Mouse (Mus musculus) stomach, embryonic 14.5 days (tissue): ENCODE results near the gene Mrpl4. TPM values are rescaled to one million over a fixed set of nuclear protein-coding genes. Genes with fewer than 3 reads are reported as not detected.

Experiments
- ATAC-seq: fragments of 200-750 bp; cut with Nextera tagmentation; 2 replicates; pipeline ENCODE4 v1.8.0; 2017; ENCODE audit warnings: low read depth, moderate TSS enrichment; ENCODE audit not compliant: insufficient number of reproducible peaks, insufficient read depth, low FRiP score
- H3K27ac ChIP-seq: fragments of 300-500 bp; sonication (generic); 2 replicates; pipeline ENCODE4 v1.5.1; 2014; ENCODE audit warnings: mild to moderate bottlenecking, low read length, moderate library complexity, mixed read lengths
- H3K27me3 ChIP-seq: fragments of 300-500 bp; sonication (generic); 2 replicates; pipeline ENCODE4 v1.6.1; 2014; ENCODE audit warnings: low read length, control low read depth, mixed read lengths; ENCODE audit not compliant: control insufficient read depth, insufficient read depth
- H3K36me3 ChIP-seq: fragments of 300-500 bp; sonication (generic); 2 replicates; pipeline ENCODE4 v1.6.1; 2014; ENCODE audit warnings: mild to moderate bottlenecking, control low read depth, low read length, moderate library complexity, mixed read lengths; ENCODE audit not compliant: control insufficient read depth, insufficient read depth
- H3K4me1 ChIP-seq: fragments of 300-500 bp; sonication (generic); 2 replicates; pipeline ENCODE4 v1.6.1; 2014; ENCODE audit warnings: low read length, control low read depth, mixed read lengths; ENCODE audit not compliant: control insufficient read depth, insufficient read depth
- H3K4me2 ChIP-seq: fragments of 300-500 bp; sonication (generic); replicated peaks from 2 replicates; pipeline ENCODE4 v1.6.1; 2014; ENCODE audit warnings: low read depth, low read length, control low read depth
- H3K4me3 ChIP-seq: fragments of 300-500 bp; sonication (generic); 2 replicates; pipeline ENCODE4 v1.5.1; 2014; ENCODE audit warnings: low read depth, low read length, control low read depth
- H3K9ac ChIP-seq: fragments of 300-500 bp; sonication (generic); replicated peaks from 2 replicates; pipeline ENCODE4 v1.6.1; 2014; ENCODE audit warnings: low read depth, mild to moderate bottlenecking, control low read depth, low read length, moderate library complexity, mixed read lengths
- H3K9me3 ChIP-seq: fragments of 300-500 bp; sonication (generic); 2 replicates; pipeline ENCODE4 v1.6.1; 2016; ENCODE audit warnings: low read depth, low read length, control low read depth; ENCODE audit not compliant: control insufficient read depth
- WGBS: fragments of 180-500 bp; shearing (Covaris S2); extraction: QIAGEN DNeasy Blood & Tissue Kit; methylation state at CpG from one replicate; pipeline ENCODE4 v1.1.7; 2014; 5-methylcytosine and 5-hydroxymethylcytosine counted together
- polyA plus RNA-seq: library from polyadenylated mRNA; unstranded; fragments of >200 nt; fragmentation: Nextera tagmentation; extraction: Ambion mirVana; gene quantifications from 2 replicates; pipeline ENCODE4 v1.2.1, GENCODE M21; 2014

Gene Mrpl4
- polyA plus RNA-seq, 1 experiment from 2014 or later = 150 TPM

DNA sequence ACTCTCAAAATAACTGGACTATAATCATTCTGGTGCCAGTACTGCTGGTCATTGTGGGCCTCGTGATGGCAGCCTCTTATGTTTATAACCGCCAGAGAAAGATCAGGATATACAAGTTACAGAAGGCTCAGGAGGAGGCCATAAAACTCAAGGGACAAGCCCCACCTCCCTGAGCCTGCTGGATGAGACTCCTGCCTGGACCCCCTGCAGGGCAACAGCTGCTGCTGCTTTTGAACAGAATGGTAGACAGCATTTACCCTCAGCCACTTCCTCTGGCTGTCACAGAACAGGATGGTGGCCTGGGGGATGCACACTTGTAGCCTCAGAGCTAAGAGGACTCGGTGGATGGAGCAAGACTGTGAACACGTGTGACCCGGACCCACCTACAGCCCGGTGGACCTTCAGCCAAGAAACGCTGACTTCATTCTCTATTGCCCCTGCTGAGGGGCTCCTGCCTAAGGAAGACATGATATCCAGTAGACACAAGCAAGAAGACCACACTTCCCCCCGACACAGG, 25.3 kb downstream of the Mrpl4 start:
- ATAC-seq = no peak
- Histone ChIP-seq H3K4me3 (no peak overlapping the region), H3K4me2 (no peak overlapping the region), H3K27ac (no peak overlapping the region), H3K36me3 (no peaks in the 10 kb centered on the region), H3K9me3 (no peaks in the 10 kb centered on the region), H3K9ac (no peak overlapping the region), H3K4me1 (peaks cover 22% of the 10 kb centered on the region), H3K27me3 (peaks cover 16% of the 10 kb centered on the region)
- WGBS = 57% methylated on average over 8 of the region's 8 CpGs

- ATAC-seq = no peak
- H3K9me3 ChIP-seq = no peaks in the 10 kb centered on the region
- no peak overlapping the region for H3K9ac ChIP-seq
- H3K4me2 ChIP-seq = no peak overlapping the region
- H3K4me3 ChIP-seq = no peak overlapping the region
- H3K27ac ChIP-seq = no peak overlapping the region
- peaks cover 21% of the 10 kb centered on the region for H3K27me3 ChIP-seq
- peaks cover 25% of the 10 kb centered on the region for H3K4me1 ChIP-seq
- no peaks in the 10 kb centered on the region for H3K36me3 ChIP-seq
- WGBS = 72% methylated on average over 6 of the region's 6 CpGs
Observed at GRCm38 (mm10) chr9:21028560-21029110, 26.1 kb downstream of the Mrpl4 start.

DNA sequence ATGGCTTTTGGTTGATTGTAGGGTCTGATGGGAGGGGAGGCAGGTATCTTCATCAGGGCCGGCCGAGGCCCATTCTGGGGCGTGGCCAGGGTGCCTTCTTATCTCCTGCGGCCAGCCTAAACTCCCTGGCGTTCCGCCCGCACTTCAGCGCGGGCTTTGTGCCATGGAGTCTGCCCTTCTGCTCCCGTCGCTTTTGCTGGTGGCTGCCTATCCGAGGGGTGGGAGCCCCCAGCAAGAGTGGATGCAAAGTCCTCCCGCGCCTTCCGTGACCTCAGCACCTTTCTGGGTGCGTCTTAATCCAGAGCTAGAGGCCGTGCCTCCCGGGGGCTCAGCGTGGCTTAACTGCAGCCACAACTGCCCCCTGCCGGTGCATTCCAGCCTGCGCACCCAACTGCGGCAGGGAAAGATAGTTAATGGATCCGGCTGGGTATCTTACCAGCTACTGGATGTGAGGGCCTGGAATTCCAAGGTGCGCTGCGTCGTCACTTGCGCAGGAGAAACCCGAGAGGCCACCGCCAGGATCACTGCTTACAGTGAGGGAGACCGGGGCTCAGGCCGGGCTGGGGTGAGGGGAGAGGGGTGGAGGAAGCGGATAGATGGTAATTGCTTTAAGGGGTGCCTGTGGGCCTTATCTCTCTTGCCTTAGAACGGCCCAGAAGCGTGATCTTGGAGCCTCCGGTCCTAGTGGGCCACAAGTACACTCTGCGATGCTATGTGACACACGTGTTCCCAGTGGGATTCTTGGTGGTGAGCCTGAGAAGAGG, 26.9 kb downstream of the Mrpl4 start, which contains the start of gene Icam4:
Icam4 (plus strand) TSS at position 83 of the 764 bp plus-strand sequence.
- Histone ChIP-seq H3K9ac (no peak within 1 kb of the TSS; the same call in 1 of the 2 replicates), H3K4me1 (peaks cover 26% of the 10 kb centered on the region), H3K27me3 (peaks cover 26% of the 10 kb centered on the region), H3K36me3 (no peaks in the 10 kb centered on the region), H3K4me2 (peak within 1 kb of the TSS; percentile 89), H3K9me3 (no peaks in the 10 kb centered on the region), H3K4me3 (peak within 1 kb of the TSS; percentile 24), H3K27ac (no peak within 1 kb of the TSS)
- 3% methylated on average over 37 of the region's 37 CpGs for WGBS
- peak; percentile 21 for ATAC-seq

DNA sequence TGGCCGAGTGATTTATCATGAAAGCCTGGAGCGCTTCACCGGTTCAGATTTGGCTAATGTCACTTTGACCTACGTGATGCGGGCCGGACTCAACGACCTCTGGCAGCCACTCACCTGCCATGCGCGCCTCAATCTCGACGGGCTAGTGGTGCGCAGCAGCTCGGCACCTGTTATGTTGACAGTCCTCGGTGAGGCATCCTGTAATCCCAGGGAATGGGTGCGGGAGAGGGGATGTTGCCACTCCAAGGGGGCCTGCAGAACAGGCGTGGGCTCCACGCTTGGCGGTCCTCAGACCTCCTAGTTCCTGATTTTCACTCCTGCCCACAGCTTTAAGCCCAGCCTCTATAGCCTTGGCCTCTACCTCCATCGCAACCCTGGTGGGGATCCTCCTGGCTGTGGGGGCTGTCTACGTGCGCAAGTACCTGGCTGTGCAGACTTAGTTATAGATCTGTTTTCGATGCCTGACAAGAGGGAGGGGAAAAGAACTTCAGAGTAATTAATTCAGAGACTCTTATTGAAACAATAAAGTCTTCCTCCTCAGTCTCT, 27.6 kb downstream of the Mrpl4 start:
- H3K27me3 ChIP-seq = peaks cover 33% of the 10 kb centered on the region
- WGBS = 20% methylated on average over 22 of the region's 22 CpGs
- H3K9ac ChIP-seq = no peak overlapping the region
- H3K36me3 ChIP-seq = no peaks in the 10 kb centered on the region
- H3K9me3 ChIP-seq = no peaks in the 10 kb centered on the region
- H3K27ac ChIP-seq = no peak overlapping the region
- ATAC-seq = no peak
- H3K4me2 ChIP-seq = peak overlapping the region; percentile 89
- peaks cover 30% of the 10 kb centered on the region for H3K4me1 ChIP-seq
- peak overlapping the region; percentile 42; the same call in 1 of the 2 replicates for H3K4me3 ChIP-seq

DNA sequence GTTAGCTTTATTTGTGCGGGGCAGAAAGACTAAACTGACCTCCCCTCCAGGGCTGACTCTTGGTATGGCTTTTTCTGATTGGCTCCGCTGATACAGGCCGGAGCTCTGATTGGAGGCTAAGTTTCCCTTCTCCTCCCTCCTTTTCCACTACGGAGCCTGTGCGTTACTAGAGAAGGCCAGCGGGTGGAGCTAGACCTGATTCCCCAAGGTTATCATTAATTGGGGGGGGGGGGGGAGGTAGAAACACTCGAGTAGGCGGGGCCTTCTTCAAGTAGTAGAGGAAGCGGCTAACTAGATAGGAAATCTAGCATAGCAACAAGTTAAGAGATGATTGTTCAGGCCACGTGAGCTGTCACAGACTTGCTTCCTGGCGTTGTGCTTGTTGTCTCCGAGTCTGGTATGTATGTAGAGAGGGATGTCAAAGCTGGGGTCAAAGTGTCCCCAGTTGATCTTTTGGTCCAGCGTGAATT, 28.3 kb downstream of the Mrpl4 start:
- peak; percentile 71 for ATAC-seq
- Histone ChIP-seq H3K27me3 (peaks cover 40% of the 10 kb centered on the region), H3K9me3 (no peaks in the 10 kb centered on the region), H3K9ac (no peak overlapping the region), H3K4me1 (peaks cover 30% of the 10 kb centered on the region), H3K36me3 (no peaks in the 10 kb centered on the region), H3K4me2 (peak overlapping the region; percentile 89), H3K27ac (no peak overlapping the region), H3K4me3 (peak overlapping the region; percentile 42)
- 1% methylated on average over 13 of the region's 13 CpGs for WGBS

DNA sequence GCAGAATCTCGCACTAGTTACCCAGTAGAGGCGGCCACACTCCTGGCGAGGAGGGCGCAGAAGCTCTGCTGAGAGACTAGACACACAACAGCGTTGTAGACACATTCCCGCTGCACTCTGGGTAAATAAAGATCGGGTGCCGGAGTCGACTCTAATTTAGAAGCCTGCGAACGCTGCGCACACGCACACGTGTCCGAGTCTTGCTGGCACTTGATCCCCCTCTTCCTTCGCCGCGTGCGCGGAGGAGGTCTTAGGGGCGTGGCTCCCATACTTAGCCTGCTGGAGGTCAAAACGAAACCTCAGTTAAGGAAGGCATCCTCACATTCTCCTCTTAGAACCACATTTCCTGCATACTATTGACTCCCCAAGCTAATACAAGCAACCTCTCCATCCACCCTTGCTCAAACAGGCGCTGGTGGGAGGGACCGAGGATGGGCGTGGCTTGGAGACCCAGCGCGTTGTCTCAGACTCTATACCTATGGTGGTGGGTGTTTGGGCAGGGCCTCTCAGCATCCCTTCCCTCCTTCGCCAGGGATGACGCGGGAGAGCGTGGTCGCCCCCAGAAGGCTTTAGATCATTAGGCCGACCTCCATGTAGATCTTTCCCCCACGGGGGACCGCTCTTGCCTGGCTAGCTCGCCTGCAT, 28.8 kb downstream of the Mrpl4 start:
- WGBS = under 1% methylated on average over 36 of the region's 36 CpGs
- no peak overlapping the region for H3K9ac ChIP-seq

GRCm38 (mm10) chr9:21031896-21032351, 29.4 kb downstream of the Mrpl4 start, which contains the start of gene Icam5:
Gene Icam5 (plus strand): TSS chr9:21032073.
- H3K36me3 ChIP-seq = no peaks in the 10 kb centered on the region
- H3K4me3 ChIP-seq = peak within 1 kb of the TSS; percentile 42
- H3K9ac ChIP-seq = no peak within 1 kb of the TSS; the same call in 1 of the 2 replicates
- peaks cover 30% of the 10 kb centered on the region for H3K4me1 ChIP-seq
- WGBS = under 1% methylated on average over 34 of the region's 35 CpGs
- no peak within 1 kb of the TSS for H3K27ac ChIP-seq
- no peak for ATAC-seq
- H3K4me2 ChIP-seq = peak within 1 kb of the TSS; percentile 95
- peaks cover 51% of the 10 kb centered on the region for H3K27me3 ChIP-seq
- no peaks in the 10 kb centered on the region for H3K9me3 ChIP-seq

More for the DNA sequence above, 28.8 kb downstream of the Mrpl4 start:
- no peak overlapping the region for H3K27ac ChIP-seq
- H3K9me3 ChIP-seq = no peaks in the 10 kb centered on the region
- peaks cover 30% of the 10 kb centered on the region for H3K4me1 ChIP-seq
- no peaks in the 10 kb centered on the region for H3K36me3 ChIP-seq
- peak overlapping the region; percentile 42 for H3K4me3 ChIP-seq
- ATAC-seq = no peak
- H3K4me2 ChIP-seq = peak overlapping the region; percentile 89
- H3K27me3 ChIP-seq = peaks cover 45% of the 10 kb centered on the region

DNA sequence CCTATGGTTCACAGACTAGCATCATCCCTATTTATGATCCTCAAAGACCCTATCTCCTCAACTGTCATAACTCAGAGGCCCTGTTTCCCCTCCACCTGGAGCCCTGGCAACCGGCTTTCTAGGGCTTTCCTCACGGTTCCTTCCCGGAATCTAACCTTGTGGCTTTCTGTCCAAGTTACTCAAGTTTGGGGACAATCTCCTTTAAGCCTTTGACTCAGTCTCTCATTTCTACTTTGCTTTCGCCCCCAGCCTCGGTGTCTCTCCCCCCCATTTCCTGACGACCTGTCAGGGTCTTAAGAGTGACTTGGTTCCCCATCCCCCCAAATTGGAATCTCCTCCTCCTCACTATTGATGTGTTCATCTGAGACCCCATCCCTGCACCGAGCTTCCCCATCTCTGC, 30.0 kb downstream of the Mrpl4 start:
- no peak for ATAC-seq
- Histone ChIP-seq H3K27me3 (peaks cover 56% of the 10 kb centered on the region), H3K4me3 (peak overlapping the region; percentile 42), H3K9ac (no peak overlapping the region), H3K36me3 (no peaks in the 10 kb centered on the region), H3K27ac (no peak overlapping the region), H3K4me2 (peak overlapping the region; percentile 95), H3K9me3 (no peaks in the 10 kb centered on the region), H3K4me1 (peaks cover 33% of the 10 kb centered on the region)
- WGBS = 2% methylated on average over 7 of the region's 7 CpGs
